Mouse (Mus musculus) testis, adult 2 months (tissue): ENCODE measurements around the gene Tcirg1.

ENCODE experiments used
- CTCF ChIP-seq: fragments of 200-500 bp; IDR thresholded peaks from 2 replicates; pipeline ENCODE4 v1.5.1; 2012; ENCODE audit warnings: low read depth, mild to moderate bottlenecking, inconsistent platforms, low read length, moderate library complexity; ENCODE audit not compliant: control insufficient read depth, insufficient read depth, insufficient replicate concordance
- POLR2A ChIP-seq: fragments of 200-500 bp; IDR thresholded peaks from 2 replicates; pipeline ENCODE4 v1.6.1; 2012; ENCODE audit warnings: low read depth, mild to moderate bottlenecking, inconsistent platforms, low read length, moderate library complexity; ENCODE audit not compliant: control insufficient read depth

DNA sequence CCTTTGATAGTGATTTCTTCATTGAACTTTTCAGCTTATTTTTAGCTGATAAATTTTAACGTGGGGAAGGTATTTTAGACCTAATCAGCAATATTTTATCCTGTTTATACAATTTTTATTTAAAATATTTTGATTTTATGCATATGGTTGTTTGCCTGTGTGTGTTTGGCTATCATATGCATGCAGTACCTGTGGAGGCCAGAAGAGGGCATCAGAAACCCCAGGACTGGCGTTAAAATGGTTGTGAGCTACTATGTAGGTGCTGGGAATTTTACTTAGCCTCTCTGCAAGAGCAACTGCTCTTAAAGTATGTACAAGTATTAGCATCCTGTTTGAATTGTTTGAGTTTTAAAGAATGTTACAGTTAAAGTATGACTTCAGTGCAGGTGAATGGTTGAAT, 42.0 kb downstream of the Tcirg1 start:
- TF ChIP-seq CTCF (no peak), POLR2A (no peak)
